Mouse (Mus musculus): ENCODE results near the gene Vps13d.

DNA sequence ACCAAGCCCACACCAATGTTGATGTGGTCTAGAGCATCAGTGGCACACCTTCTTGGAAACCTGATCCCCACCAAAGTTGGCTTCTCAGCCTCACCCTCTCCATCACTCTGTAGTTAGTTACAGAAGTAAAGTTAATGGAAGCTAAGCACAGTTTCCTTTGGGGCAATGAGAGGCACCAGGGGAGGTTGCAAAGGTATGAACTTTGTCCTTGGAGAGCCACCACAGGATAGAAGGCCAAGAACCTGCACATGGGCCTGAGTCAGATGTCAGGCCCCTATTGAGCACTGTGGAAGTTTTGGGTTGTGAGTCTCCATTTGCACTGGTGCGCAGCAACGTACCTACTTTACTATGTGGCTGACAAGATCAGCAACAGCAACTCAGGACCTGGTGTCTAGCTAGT lies 172.6 kb downstream of the Vps13d start:
- no peak for TF ChIP-seq CTCF (IDR thresholded peaks at IDR 0.05; ENCODE audit: low read depth)
- no peak for TF ChIP-seq EP300 (IDR thresholded peaks at IDR 0.05; ENCODE audit: low read depth)
